Mouse (Mus musculus): ENCODE measurements around the gene Ccnl2.

The Ccnl2 gene

DNA sequence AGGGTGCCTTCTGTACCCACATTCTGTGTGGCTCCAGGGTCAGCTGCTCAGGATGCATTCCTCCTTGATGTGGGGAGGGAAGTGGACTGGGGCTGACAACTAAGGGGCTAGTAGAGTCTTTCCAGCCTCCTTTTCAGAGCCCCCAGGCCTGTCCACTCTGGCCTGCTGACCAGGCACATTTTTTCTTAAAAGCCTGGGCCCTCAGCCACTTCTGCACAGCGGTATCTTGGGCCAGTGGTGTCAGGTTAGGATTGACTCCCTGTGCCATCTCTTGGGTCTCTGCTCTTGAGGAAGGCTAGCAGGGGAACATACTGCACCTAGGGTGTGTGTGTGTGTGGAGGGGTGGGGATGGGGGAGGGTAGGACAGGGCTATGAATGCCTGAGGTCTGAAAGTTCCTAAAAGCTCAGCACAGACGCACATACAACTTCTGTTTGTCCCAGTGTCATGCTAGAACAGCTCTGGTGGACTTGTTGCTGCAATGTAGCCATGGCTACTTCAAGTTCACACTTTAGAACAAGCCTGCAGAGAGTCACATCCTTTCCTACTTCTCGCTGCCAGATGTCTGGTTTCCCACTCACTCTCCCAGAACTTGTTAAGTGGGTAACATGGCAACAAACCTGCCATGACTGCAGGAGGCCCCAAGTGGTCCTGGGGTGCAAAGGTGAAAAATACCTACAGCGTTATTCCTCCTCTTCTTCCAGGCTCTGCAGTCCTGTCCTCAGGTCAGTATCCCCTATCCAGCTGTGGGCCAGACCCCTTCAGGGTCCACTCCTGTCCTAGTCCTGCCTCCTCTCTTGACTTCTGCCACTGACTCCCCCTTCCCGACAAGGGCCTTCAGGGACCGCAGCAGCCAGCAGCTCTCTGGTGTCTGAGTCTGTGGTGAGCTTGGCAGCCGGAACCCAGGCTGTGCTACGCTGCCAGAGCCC is 28.1 kb downstream of the Ccnl2 start:
- DNase-seq: no peak

DNA sequence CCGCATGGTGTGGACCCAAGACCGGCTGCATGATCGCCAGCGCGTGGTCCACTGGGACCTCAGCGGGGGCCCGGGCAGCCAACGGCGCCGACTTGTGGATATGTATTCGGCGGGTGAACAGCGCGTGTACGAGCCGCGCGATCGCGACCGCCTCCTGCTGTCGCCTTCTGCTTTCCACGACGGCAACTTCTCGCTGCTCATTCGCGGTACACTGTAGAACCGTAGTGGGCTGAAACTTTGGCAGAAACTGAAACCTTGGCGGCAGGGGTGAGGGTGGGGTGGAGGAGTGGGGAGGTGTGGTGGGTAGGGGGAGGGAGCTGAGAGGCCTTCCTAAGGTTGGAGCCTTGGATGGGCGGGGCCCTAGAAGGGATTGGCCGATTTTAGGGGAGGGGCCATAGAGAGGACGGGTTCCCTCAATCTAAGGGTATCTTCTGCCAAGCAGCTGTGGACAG is 28.7 kb downstream of the Ccnl2 start:
- DNase-seq: peak; percentile 78

DNA sequence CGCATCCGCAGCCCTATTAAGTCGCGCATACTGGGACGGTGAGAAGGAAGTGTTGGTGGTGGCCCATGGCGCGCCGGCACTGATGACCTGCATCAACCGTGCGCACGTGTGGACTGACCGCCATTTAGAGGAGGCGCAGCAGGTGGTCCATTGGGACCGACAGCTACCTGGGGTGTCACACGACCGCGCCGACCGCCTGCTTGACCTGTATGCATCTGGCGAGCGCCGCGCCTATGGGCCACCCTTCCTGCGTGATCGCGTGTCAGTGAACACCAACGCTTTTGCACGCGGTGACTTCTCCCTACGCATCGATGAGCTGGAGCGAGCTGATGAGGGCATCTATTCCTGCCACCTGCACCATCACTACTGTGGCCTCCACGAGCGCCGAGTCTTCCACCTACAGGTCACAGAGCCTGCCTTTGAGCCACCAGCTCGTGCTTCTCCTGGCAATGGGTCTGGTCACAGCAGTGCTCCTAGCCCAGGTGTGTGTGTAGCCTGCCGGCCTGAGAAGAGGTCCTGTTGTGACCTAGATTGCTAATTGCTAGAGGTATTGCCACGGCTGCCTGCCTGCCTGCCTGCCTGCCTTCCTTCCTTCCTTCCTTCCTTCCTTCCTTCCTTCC is 29.5 kb downstream of the Ccnl2 start:
- DNase-seq: no peak

DNA sequence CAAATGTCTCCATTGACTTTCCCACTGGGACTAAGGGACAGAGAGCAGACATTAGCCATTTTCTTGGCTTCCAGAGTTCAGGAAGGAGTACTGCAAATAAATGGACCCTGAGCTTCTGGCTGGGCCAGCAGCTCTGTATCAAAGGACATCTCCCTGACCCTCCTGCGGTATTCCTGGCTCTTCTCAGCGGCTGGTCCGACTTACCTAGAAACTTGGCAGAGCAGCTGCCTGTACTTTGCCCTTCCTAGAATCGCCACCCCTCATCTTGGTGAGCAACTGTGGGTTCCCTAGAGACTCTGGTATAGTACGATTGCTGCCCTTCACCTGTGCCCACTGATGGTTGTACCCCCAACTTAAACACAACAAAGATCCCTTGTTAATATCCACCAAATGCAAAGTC is 30.9 kb downstream of the Ccnl2 start:
- DNase-seq: no peak

DNA sequence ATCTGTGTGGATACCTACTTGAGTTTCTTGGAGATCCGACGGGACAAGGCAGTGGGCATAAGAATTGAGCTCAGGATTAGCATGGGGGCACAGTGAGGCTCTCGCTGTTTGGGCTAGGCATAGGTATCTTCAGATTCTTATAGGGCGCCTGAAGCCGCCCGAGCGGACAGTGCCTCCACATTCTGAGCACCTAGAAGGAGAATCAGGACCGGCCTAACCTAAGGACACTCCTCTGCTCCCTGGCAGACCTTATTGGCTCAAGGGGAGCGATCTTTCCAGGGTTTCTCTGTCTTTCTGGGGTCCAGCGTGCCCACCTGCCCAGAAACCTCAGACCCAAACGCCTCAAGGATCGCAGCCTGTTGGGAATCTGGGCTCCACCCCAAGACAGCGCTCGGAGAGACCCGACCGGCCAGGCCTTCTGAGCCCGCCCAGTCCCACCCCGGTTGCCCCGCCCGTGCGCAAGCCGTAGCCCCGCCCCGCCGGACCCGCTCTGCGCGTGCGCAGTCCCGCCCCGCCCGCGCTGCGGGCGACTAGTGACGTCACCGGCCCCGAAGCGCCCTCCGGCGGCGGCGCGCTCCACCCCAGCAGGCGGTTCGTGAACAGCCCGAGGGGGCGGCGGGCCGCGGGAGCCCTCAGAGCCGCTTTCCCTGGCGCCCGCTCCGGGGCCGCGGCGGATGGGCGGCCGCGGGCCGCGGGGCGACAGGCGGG is 34.7 kb downstream of the Ccnl2 start, which contains the start of gene Dvl1:
Gene Dvl1, plus strand, starts transcription at position 532 of the 708 bp plus-strand sequence.
- peak; percentile 96 for DNase-seq

DNA sequence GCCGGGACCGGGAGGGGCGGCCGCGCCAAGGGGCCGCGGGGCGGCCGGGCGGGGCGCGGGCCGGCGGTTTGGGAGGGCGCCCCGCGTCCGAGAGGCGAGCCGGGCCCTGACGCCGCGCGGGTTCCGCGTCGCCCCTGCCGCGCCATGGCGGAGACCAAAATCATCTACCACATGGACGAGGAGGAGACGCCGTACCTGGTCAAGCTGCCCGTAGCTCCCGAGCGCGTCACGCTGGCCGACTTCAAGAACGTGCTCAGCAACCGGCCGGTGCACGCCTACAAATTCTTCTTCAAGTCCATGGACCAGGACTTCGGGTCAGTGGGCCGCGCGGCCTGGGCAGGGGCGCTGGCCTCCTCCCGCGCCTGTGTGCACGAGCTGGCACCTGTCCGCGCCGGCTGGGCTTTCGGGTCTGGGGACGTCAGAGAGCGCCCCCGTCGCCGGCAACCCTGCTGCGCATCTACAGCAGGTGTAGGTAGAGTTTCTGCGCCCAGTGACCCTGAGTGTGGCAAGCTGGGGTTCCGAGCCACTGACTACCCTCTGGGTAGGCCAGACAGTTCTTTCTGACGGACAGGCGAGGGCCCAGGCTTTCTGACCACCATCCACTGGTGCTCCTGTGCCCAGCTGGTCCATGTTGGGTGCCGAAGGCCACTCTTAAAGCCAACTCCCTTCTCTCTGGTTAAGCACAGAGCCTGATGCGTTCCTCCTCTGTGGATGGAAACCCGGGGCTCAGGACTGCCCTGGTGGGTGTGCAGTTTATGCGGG is 35.5 kb downstream of the Ccnl2 start:
- DNase-seq: peak; percentile 73

DNA sequence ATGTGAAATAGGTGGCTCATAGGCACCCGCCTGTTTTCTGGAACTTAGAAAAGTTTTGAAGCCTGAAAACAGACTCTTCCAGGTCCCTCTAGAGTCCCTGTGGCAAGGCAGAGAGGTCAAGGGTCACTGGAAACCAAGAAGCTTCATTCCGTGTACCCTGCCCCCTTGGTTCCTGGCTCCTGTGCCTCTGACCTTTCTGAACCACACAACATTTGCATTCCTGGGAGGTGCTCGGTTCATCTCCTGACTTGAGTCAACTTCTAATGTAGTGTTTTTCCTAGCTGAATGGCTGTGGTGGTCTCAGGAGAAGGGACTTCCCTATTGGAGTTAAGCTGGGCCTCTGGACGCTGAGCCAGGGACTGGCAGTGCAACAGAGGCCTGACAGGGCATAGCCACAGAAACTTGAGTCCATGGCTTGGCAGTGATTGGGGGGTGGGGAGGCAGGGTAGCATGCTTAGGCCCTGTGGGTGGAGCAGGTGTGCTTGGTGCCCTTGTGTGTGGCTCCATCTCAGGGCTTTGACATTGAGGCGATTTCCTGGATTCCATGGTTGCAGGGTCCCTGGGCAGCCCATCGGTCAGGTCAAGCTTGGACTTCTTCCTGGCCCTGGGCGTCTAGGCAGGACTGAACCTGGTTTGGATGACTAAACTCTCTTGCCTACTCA is 36.3 kb downstream of the Ccnl2 start:
- no peak for DNase-seq

DNA sequence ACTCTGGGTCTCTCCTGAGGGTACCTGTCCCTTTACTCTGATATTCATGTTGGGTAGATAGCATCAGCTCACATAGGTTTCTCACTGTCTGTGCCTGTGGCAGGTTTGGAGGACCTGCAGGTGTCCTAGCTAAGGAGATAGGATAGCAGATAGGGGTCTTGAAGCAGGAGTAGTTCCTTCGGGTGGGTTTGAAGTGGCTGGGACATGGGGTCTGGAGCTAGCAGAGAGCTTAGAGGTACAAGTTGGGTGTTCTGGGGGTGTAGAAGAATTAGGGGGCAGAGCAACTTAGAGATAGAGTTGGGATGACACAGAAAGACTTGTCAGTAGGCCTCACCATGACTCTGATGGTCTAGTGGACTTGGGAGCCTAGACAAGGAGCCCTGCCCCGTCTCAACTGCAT is 37.1 kb downstream of the Ccnl2 start:
- no peak for DNase-seq

DNA sequence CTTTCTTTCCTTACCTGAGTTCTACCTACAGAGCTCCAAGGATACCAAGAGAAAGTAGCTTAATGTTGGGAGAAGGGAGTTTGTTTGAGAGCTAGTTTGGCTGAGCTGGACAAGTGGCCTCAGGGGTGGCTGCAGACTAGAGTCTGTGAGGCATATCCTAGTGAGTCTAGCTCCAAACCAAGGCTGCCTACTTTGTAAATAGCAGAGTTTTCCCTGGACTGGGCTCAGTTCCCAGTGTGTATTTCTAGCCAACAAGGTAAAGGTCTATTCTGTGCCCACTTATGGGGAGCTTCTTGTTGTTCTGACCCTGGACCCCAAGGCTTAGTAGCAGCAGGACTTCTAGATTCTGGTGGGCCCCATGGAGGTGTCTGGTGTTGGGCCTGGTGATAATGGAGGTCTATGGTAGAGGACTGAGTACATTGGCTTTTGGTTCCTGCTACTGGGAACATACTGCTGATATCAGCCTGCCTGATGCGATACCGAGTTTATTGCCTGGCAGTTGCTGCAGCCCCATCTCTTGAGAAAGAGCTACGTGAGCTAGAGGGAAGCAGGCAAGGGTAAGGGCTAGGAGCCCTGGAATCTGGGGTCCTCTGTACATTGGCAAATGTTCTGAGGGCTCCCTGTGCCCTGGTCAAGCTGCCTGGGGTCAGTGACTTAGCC is 37.6 kb downstream of the Ccnl2 start:
- DNase-seq: no peak

DNA sequence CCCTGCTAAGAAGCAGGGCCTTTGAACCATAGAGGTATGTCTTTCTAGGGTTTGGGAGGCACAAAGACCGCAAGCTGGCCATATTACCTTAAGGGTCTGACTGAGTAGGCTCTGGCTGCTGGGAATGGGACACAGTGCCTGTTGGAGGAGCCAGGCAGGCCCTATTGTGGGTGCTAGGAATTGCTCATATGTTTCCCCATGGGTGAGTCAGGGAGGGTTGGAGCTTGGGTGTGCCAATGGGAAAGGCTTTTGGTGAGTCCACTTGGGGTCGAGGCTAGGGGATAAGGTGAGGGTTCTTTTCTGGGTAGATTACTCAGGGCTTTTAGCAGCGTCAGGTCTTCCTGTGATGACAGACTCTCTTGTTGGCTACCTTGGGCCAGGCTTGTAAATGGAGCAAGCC is 39.1 kb downstream of the Ccnl2 start:
- no peak for DNase-seq

DNA sequence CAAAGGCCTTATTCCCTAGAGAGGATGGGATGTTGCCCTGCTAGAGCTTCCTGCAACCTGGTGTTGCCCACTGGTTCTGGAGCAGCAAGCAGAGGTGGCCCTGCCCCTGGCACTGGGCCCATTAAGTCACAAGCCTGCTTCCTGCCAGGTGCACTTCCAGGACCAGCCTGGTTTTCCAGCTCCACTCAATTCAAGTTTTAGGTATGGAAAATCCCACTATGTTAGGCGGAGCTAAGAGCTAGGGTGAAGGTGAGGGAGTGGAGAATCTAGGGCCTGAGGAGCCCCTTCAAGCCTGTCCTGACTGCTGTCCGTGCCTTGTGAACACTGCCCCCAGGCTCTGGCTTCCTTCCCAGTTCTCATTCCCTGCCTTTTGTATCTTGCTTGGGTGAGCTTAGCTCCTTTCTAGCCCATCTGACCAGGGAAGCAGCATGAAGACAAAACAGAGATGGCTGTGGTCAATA is 39.7 kb downstream of the Ccnl2 start:
- DNase-seq: no peak

DNA sequence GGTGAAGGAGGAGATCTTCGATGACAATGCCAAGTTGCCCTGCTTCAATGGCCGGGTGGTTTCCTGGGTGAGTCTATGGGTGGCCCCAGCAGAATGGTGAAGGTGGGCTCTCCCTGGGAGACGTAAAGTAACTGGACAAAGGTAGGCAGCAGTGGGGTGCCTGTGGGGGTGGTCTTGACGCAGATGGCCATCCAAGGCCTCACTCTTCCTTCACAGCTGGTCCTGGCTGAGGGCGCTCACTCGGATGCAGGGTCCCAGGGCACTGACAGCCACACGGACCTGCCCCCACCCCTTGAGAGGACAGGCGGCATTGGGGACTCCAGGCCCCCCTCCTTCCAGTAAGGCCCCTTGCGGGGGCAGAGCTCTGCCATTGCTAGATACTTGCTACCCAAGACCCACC is 41.1 kb downstream of the Ccnl2 start:
- no peak for DNase-seq

DNA sequence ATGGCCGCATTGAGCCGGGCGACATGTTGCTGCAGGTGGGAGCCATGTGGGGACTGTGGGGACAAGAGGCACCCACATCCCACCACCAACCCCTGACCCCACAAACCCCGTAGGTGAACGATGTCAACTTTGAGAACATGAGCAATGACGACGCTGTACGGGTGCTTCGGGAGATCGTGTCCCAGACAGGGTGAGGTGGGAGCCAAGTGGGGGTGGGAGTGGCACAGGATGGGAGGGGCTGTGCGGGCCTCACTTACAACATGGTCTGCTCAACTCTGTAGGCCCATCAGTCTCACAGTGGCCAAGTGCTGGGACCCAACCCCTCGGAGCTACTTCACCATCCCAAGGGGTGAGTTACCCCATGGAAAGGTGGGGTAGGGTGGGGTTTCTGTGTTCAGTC is 42.7 kb downstream of the Ccnl2 start:
- no peak for DNase-seq

DNA sequence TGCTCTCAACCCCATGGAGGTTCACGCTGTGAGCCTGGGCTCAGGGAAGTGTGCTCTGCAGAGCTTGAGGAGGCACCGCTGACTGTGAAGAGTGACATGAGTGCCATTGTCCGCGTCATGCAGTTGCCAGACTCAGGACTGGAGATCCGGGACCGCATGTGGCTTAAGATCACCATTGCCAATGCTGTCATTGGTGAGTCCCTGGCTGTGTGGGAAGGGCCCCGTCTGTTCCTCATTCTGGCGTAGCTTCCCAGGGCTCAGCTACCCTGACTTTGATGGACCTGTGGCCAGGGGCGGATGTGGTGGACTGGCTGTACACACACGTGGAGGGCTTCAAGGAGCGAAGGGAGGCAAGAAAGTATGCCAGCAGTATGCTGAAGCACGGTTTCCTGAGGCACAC is 43.8 kb downstream of the Ccnl2 start:
- DNase-seq: no peak

DNA sequence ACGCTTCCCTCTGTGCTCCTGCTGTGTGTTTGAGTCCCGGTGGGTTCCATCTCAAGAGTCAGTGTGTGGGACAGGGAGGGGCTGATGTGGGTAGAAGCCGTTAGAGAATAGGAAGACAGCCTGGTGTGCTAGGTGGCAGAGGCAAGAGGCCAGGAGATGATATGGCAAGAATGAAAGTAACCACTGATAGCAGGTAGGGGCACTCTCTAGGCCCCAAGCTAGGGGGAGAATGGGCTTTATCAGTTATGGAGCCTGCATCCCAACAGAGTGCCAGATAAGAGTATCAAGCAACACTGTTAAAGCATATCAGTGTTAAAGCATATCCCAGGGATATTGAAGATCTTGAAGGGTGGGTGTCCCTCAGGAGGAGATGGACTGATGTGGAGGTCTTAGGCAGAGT is 44.6 kb downstream of the Ccnl2 start:
- no peak for DNase-seq

DNA sequence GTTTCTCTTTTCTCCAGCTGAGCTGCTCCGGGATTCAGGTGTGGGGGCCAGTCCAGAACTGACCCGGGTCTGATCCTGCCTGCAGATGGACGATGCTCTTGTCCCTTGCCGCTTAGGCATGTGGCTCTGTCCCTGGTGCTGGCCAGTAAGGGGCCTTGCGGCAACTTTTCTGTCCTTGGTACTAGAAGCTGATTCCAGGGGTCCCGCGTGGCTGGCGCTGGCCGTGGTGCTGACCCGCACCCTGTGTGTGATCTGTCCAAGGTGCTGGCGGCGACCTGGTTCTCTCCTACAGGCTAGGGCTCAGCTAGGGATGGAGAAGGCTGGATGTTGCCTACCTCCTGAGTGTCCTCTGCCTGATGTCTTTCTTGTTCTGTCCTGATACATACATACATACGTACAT is 47.0 kb downstream of the Ccnl2 start:
- DNase-seq: peak; percentile 56

DNA sequence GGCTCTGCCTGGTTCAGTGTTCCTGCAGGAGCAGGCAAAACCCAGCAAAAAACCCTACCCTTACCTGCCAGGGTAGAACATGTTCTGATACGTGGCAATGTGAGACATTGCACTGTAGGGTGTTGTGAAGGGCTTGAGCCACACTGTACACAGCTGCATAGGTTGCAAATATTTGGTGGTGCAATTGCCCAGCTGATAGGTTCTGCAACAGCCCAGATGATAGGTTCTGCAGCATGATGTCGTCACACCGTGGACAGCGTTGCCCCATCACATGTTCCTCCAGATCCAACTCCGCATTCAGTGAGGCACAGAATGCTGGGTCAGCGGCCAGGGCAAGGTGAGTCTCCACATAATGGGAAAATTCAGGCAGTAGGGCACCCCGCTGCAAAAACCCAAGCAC is 49.5 kb downstream of the Ccnl2 start:
- no peak for DNase-seq

DNA sequence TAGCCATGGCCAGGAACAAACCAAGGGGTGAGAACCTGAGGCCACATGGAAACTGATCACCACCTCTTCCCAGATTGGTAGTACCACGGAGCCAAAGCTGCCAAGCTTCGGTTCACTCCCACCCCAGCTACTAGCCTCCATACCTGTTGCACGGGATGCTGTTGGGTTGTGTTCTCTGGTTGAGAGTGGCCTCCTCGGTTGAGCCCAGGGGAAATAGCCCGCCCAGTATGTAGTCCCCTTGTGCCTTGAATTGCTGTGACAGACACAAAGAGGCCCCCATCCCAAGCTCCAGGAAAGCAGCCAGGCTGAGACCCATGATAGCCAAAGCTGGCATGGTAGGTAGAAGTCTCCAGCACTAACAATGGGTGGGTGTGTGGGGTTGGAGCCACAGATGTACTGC is 50.7 kb downstream of the Ccnl2 start, which contains the start of gene Tas1r3:
Gene Tas1r3, minus strand, starts transcription at position 362 of the 400 bp plus-strand sequence.
- no peak for DNase-seq

DNA sequence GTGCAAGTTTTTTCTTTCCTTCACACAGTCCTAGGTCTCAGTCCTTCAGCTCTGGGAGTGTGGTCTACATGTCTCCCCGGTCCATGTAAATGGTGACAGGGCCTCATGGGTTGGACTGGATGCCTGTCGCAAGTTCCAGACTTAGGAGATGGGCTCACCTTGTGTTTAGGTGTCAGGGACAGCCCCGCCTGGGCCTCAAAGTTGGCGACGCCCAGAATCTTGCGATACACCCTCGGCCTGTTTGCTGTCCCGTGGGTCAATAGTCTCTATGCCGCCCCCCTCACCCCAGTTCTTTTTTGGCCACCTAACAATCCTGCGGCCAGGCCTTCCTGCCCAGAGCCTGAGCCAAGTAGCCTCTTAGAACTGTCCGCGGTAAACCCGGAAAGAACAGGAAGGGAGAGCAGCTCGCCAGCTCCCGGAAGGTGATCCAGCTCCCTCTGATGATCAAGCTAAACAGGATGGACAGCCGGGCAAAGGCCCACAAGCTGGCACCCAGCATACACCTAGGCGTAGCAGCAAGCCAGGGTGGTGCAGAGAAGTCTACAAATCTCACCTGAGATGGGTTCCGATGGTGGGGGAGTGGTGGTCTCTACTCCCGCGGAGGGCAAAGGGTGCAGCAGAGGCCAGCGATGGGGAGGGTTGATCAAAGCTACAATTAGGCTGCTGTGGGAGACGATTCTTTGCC is 56.5 kb downstream of the Ccnl2 start:
- no peak for DNase-seq

DNA sequence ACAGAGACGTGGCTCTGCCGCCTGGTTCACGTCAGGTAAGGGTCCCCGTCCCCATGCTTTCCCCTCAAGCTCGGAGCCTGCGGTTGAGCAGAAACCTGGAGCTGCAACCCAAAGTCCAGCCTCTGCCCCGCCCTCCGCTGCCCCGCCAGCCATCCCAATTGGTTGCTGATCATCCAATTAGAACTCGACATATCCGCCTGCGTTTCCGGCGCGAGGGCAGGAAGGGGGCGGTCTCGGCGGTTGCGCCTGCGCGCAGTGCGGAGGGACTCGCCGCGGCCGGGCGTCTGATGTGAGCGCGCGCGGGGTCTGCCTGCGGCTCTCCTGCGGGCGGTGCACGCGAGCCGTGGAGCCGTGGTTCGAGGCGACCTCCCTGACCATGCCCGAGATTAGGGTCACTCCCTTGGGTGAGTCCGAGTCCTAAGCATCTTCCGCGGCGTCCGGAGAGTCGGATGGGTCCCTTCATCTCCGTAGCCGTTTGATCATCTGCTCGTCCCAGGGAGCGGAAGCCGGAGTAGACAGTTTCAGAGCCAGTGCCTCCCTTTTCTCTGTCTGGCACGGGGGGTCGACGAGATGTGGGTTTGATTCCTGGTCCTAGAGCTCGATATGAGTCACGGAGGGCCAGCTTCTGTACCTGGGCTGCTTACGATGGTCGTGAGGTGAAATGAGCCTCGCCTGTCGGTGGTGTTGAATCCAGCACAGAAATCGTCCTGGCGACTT is 57.2 kb downstream of the Ccnl2 start, which contains the start of the genes Cptp and Ints11:
Gene Cptp, minus strand, starts transcription at position 124 of the 717 bp plus-strand sequence.
Gene Ints11, plus strand, starts transcription at position 230 of the 717 bp plus-strand sequence.
- peak; percentile 97 for DNase-seq
